Mouse (Mus musculus) CH12.LX (cell line): ENCODE data around the gene Fbxl3. TPM values are rescaled to one million over a fixed set of nuclear protein-coding genes. Genes with fewer than 3 reads are reported as not detected.

ENCODE experiments used
- DNase-seq: peaks from one replicate; pipeline ENCODE4 v3.0.0-alpha.2; 2013; ENCODE audit errors: extremely low read depth
- H3K27ac ChIP-seq: 2 replicates; pipeline ENCODE4 v1.5.1; 2012; ENCODE audit warnings: low read depth, mild to moderate bottlenecking, control low read depth, moderate library complexity; ENCODE audit not compliant: insufficient read depth
- H3K27me3 ChIP-seq: replicated peaks from 2 replicates; pipeline ENCODE3; 2012; ENCODE audit warnings: inconsistent platforms
- H3K36me3 ChIP-seq, 2 experiments: replicated peaks in 1 of 2; 2 replicates each; pipeline versions ENCODE3 to v1.6.1; 2012; ENCODE audit warnings: inconsistent platforms in 1 of 2, low read length in 1 of 2, mild to moderate bottlenecking in 1 of 2, mixed read lengths in 1 of 2, moderate library complexity in 1 of 2; ENCODE audit not compliant: control insufficient read depth in 1 of 2, insufficient read depth in 1 of 2
- H3K4me1 ChIP-seq, 2 experiments: 2 replicates each; pipeline ENCODE4 v1.6.1; 2012; ENCODE audit warnings: inconsistent platforms in 1 of 2, moderate library complexity in 1 of 2; ENCODE audit not compliant: insufficient read depth in 2 of 2, control insufficient read depth in 1 of 2
- H3K4me2 ChIP-seq: 2 replicates; pipeline ENCODE4 v1.6.1; 2012; ENCODE audit warnings: low read depth, mild to moderate bottlenecking, control low read depth; ENCODE audit not compliant: poor library complexity, insufficient read depth, severe bottlenecking
- H3K4me3 ChIP-seq, 3 experiments: fragments of 150-350 bp in 1 of 3; sonication (generic) in 1 of 3; replicated peaks in 1 of 3; 2 replicates each; pipeline versions ENCODE3 to v1.5.1; 2011 to 2012; ENCODE audit warnings: low read depth in 2 of 3, low read length in 2 of 3, mild to moderate bottlenecking in 2 of 3, moderate library complexity in 2 of 3, control low read depth in 1 of 3, improper control_type of control experiment in 1 of 3, inconsistent platforms in 1 of 3, mixed read lengths in 1 of 3; ENCODE audit not compliant: poor library complexity in 1 of 3
- H3K79me2 ChIP-seq: replicated peaks from 2 replicates; pipeline ENCODE4 v1.6.1; 2012; ENCODE audit warnings: mild to moderate bottlenecking, moderate library complexity; ENCODE audit not compliant: control insufficient read depth, poor library complexity, insufficient read depth, severe bottlenecking; ENCODE audit errors: extremely low read depth
- H3K9ac ChIP-seq: 2 replicates; pipeline ENCODE4 v1.6.1; 2012; ENCODE audit warnings: low read depth, mild to moderate bottlenecking, control low read depth, moderate library complexity; ENCODE audit not compliant: insufficient read depth
- H3K9me3 ChIP-seq: replicated peaks from 2 replicates; pipeline ENCODE3; 2012; ENCODE audit warnings: low read length, inconsistent platforms, mixed read lengths
- BHLHE40 ChIP-seq: IDR thresholded peaks from 2 replicates; pipeline ENCODE4 v1.6.1; 2011; ENCODE audit warnings: mild to moderate bottlenecking, low read depth, low read length, improper control_type of control experiment
- CHD1 ChIP-seq: IDR thresholded peaks from 2 replicates; pipeline ENCODE4 v1.6.1; 2012; ENCODE audit warnings: low read depth, low read length, improper control_type of control experiment, inconsistent platforms
- CHD2 ChIP-seq: IDR thresholded peaks from 2 replicates; pipeline ENCODE4 v1.6.1; 2011; ENCODE audit warnings: low read length, improper control_type of control experiment
- CTCF ChIP-seq, 2 experiments: IDR thresholded peaks in 1 of 2; conservative IDR thresholded peaks in 1 of 2; 2 replicates each; pipeline ENCODE4 v1.5.1; 2011 to 2012; ENCODE audit warnings: low read depth in 2 of 2, low read length in 2 of 2, improper control_type of control experiment in 1 of 2, inconsistent platforms in 1 of 2, mild to moderate bottlenecking in 1 of 2, moderate library complexity in 1 of 2
- E2F4 ChIP-seq: IDR thresholded peaks from 2 replicates; pipeline ENCODE4 v1.6.1; 2011; ENCODE audit warnings: low read depth, low read length, improper control_type of control experiment; ENCODE audit not compliant: insufficient replicate concordance
- ELF1 ChIP-seq: IDR thresholded peaks from 2 replicates; pipeline ENCODE4 v1.6.1; 2014; ENCODE audit warnings: low read depth, mild to moderate bottlenecking, inconsistent platforms, low read length, improper control_type of control experiment
- EP300 ChIP-seq: IDR thresholded peaks from 2 replicates; pipeline ENCODE4 v1.6.1; 2011; ENCODE audit warnings: low read length, improper control_type of control experiment
- GABPA ChIP-seq: IDR thresholded peaks from 2 replicates; pipeline ENCODE4 v1.6.1; 2012; ENCODE audit warnings: low read depth, low read length, improper control_type of control experiment, inconsistent platforms; ENCODE audit not compliant: insufficient replicate concordance
- HCFC1 ChIP-seq: IDR thresholded peaks from 2 replicates; pipeline ENCODE4 v1.6.1; 2012; ENCODE audit warnings: low read depth, mild to moderate bottlenecking, inconsistent platforms, low read length, improper control_type of control experiment
- IRF4 ChIP-seq: IDR thresholded peaks from 2 replicates; pipeline ENCODE4 v1.6.1; 2014; ENCODE audit warnings: low read depth, mild to moderate bottlenecking, inconsistent platforms, low read length, improper control_type of control experiment
- JUN ChIP-seq: IDR thresholded peaks from 2 replicates; pipeline ENCODE4 v1.6.1; 2011; ENCODE audit warnings: low read depth, mild to moderate bottlenecking, low read length, improper control_type of control experiment, moderate library complexity; ENCODE audit not compliant: insufficient read depth
- JUND ChIP-seq: conservative IDR thresholded peaks from 2 replicates; pipeline ENCODE4 v1.6.1; 2011; ENCODE audit warnings: low read depth, low read length, improper control_type of control experiment
- KAT2A ChIP-seq: IDR thresholded peaks from 2 replicates; pipeline ENCODE4 v1.6.1; 2012; ENCODE audit warnings: low read length, improper control_type of control experiment, inconsistent platforms; ENCODE audit not compliant: insufficient replicate concordance
- MAFK ChIP-seq: IDR thresholded peaks from 2 replicates; pipeline ENCODE4 v1.6.1; 2011; ENCODE audit warnings: low read length, improper control_type of control experiment; ENCODE audit not compliant: insufficient replicate concordance
- MAX ChIP-seq: IDR thresholded peaks from 2 replicates; pipeline ENCODE4 v1.6.1; 2011; ENCODE audit warnings: low read length, improper control_type of control experiment
- MAZ ChIP-seq: IDR thresholded peaks from 2 replicates; pipeline ENCODE4 v1.6.1; 2012; ENCODE audit warnings: low read depth, mild to moderate bottlenecking, inconsistent platforms, low read length, improper control_type of control experiment, moderate library complexity
- MEF2A ChIP-seq: IDR thresholded peaks from 2 replicates; pipeline ENCODE4 v1.6.1; 2014; ENCODE audit warnings: low read depth, mild to moderate bottlenecking, inconsistent platforms, low read length, improper control_type of control experiment, borderline replicate concordance
- NELFE ChIP-seq: IDR thresholded peaks from 2 replicates; pipeline ENCODE4 v1.6.1; 2011; ENCODE audit warnings: low read depth, low read length, improper control_type of control experiment
- NRF1 ChIP-seq: IDR thresholded peaks from 2 replicates; pipeline ENCODE4 v1.6.1; 2014; ENCODE audit warnings: low read depth, mild to moderate bottlenecking, inconsistent platforms, low read length, improper control_type of control experiment, moderate library complexity
- PAX5 ChIP-seq: IDR thresholded peaks from 2 replicates; pipeline ENCODE4 v1.6.1; 2012; ENCODE audit warnings: low read length, inconsistent platforms, mixed read lengths
- POLR2A ChIP-seq: IDR thresholded peaks from 2 replicates; pipeline ENCODE4 v1.6.1; 2011; ENCODE audit warnings: low read depth, mild to moderate bottlenecking, improper control_type of control experiment, low read length
- POLR2AphosphoS2 ChIP-seq: IDR thresholded peaks from 2 replicates; pipeline ENCODE4 v1.6.1; 2011; ENCODE audit warnings: low read depth, low read length, improper control_type of control experiment
- RAD21 ChIP-seq: IDR thresholded peaks from 2 replicates; pipeline ENCODE4 v1.6.1; 2011; ENCODE audit warnings: low read depth, mild to moderate bottlenecking, low read length, improper control_type of control experiment, moderate library complexity
- RCOR1 ChIP-seq: conservative IDR thresholded peaks from 2 replicates; pipeline ENCODE4 v1.6.1; 2012; ENCODE audit warnings: low read depth, mild to moderate bottlenecking, inconsistent platforms, low read length, improper control_type of control experiment
- SIN3A ChIP-seq: IDR thresholded peaks from 2 replicates; pipeline ENCODE4 v1.6.1; 2012; ENCODE audit warnings: low read length, improper control_type of control experiment, inconsistent platforms
- SMC3 ChIP-seq: IDR thresholded peaks from 2 replicates; pipeline ENCODE4 v1.6.1; 2011; ENCODE audit warnings: low read depth, low read length, improper control_type of control experiment
- TCF12 ChIP-seq: IDR thresholded peaks from 2 replicates; pipeline ENCODE4 v1.6.1; 2014; ENCODE audit warnings: low read depth, mild to moderate bottlenecking, inconsistent platforms, low read length, improper control_type of control experiment
- USF2 ChIP-seq: conservative IDR thresholded peaks from 2 replicates; pipeline ENCODE4 v1.6.1; 2011; ENCODE audit warnings: low read depth, low read length, improper control_type of control experiment
- ZKSCAN1 ChIP-seq: IDR thresholded peaks from 2 replicates; pipeline ENCODE4 v1.6.1; 2012; ENCODE audit warnings: low read depth, inconsistent platforms, low read length, improper control_type of control experiment, borderline replicate concordance
- ZMIZ1 ChIP-seq: IDR thresholded peaks from 2 replicates; pipeline ENCODE4 v1.6.1; 2012; ENCODE audit warnings: low read depth, mild to moderate bottlenecking, inconsistent platforms, low read length, improper control_type of control experiment
- ZNF384 ChIP-seq: IDR thresholded peaks from 2 replicates; pipeline ENCODE4 v1.6.1; 2012; ENCODE audit warnings: low read depth, low read length, improper control_type of control experiment, inconsistent platforms
- dilution Hi-C: fragments of 300-500 bp; cut with MboI; formaldehyde crosslinking; loops from 2 replicates; pipeline ENCODE4 v1.14.3; 2020; ENCODE audit warnings: low sequenced_read_pairs; ENCODE audit not compliant: extremely low pct_unique_long_range_greater_than_20kb, extremely low pct_ligation_motif_present
- in situ Hi-C: fragments of 300-500 bp; cut with MboI; formaldehyde crosslinking; loops from 3 replicates; pipeline ENCODE4 v1.14.3; 2019; ENCODE audit warnings: low sequenced_read_pairs, low pct_ligation_motif_present, low pct_unique_long_range_greater_than_20kb, mixed read lengths
- polyA plus RNA-seq: library from polyadenylated mRNA; unstranded; fragments of >175 nt; gene quantifications from 2 replicates; pipeline ENCODE4 v1.2.1, GENCODE M21; 2012; ENCODE audit warnings: low read depth; ENCODE audit not compliant: insufficient read length
- total RNA-seq, 2 experiments: library from RNA; depleted of rRNA; stranded (reverse); fragments of 300-350 nt in 1 of 2; fragments of >200 nt in 1 of 2; gene quantifications; 2 replicates each; pipeline ENCODE4 v1.2.3; 2012 to 2014

Fbxl3 gene
- total and polyA plus RNA-seq, 3 experiments, result 22.6 to 43.3 (median 37.5) TPM

- H3K9me3 ChIP-seq, result no peaks in the 10 kb centered on the region
- H3K4me1 ChIP-seq, result peaks cover 7 to 32% of the 10 kb centered on the region in 2 experiments; a peak in 3 of 4 replicates
- no peak for DNase-seq
- no peaks in the 10 kb centered on the region for H3K27me3 ChIP-seq
- H3K27ac ChIP-seq, result no peak overlapping the region
- TF ChIP-seq E2F4 (no peak), EP300 (no peak), MAX (no peak), USF2 (no peak), ZNF384 (no peak), MAZ (no peak), MAFK (no peak), POLR2A (no peak), BHLHE40 (no peak)
- no peak overlapping the region for H3K9ac ChIP-seq
- in situ Hi-C loops, result no loop called here
- peaks cover 6 to 14% of the 10 kb centered on the region in 2 experiments for H3K36me3 ChIP-seq
- H3K4me2 ChIP-seq, result no peak overlapping the region
- dilution Hi-C loops, result no loop called here
- H3K79me2 ChIP-seq, result peaks cover 19% of the 10 kb centered on the region
- no peak overlapping the region for H3K4me3 ChIP-seq
These were observed 930 bp upstream of the Fbxl3 start for GRCm38 (mm10) chr14:103100296-103100695.

- in situ Hi-C loops, result no loop called here
- peak; percentile 58 for DNase-seq
- peak overlapping the region; percentile 83 to 93 (median 92) for H3K4me3 ChIP-seq
- H3K4me1 ChIP-seq, result peaks cover 7 to 43% of the 10 kb centered on the region in 2 experiments; a peak in 3 of 4 replicates
- dilution Hi-C loops, result no loop called here
- peaks cover 34% of the 10 kb centered on the region for H3K79me2 ChIP-seq
- H3K9ac ChIP-seq, result peak overlapping the region; percentile 95
- H3K36me3 ChIP-seq, result peaks cover 11 to 29% of the 10 kb centered on the region in 2 experiments
- peak overlapping the region; percentile 98 for H3K27ac ChIP-seq
- H3K9me3 ChIP-seq, result no peaks in the 10 kb centered on the region
- H3K27me3 ChIP-seq, result no peaks in the 10 kb centered on the region
- 0 out of 2 replicates have a peak overlapping the region, but pooled peaks have one; percentile 29 for H3K4me2 ChIP-seq
- TF ChIP-seq PAX5, result no peak
- TF ChIP-seq NRF1, result 0 out of 2 replicates have a peak, but pooled peaks have one; percentile 21
- TF ChIP-seq ZNF384, result no peak
- no peak for TF ChIP-seq ZKSCAN1
- peak; percentile 58 for TF ChIP-seq NELFE
- TF ChIP-seq SMC3, result no peak
- TF ChIP-seq POLR2A, result peak; percentile 31; the same call in 1 of the 2 replicates
- no peak for TF ChIP-seq USF2
- no peak for TF ChIP-seq CHD1
- TF ChIP-seq MEF2A, result peak; percentile 48; the same call in 1 of the 2 replicates
- TF ChIP-seq SIN3A, result peak; percentile 74
- TF ChIP-seq CHD2, result no peak
- peak; percentile 85 for TF ChIP-seq BHLHE40
- no peak for TF ChIP-seq RCOR1
- no peak for TF ChIP-seq JUN
- TF ChIP-seq IRF4, result peak; percentile 37; the same call in 1 of the 2 replicates
- no peak for TF ChIP-seq E2F4
- peak; percentile 52; the same call in 1 of the 2 replicates for TF ChIP-seq ZMIZ1
- TF ChIP-seq KAT2A, result no peak
- no peak for TF ChIP-seq MAFK
- TF ChIP-seq RAD21, result no peak
- TF ChIP-seq HCFC1, result peak; percentile 14; the same call in 1 of the 2 replicates
- TF ChIP-seq JUND, result no peak
- TF ChIP-seq ELF1, result peak; percentile 81
- TF ChIP-seq TCF12, result peak; percentile 16; the same call in 1 of the 2 replicates
- TF ChIP-seq POLR2AphosphoS2, result no peak
- TF ChIP-seq CTCF (conservative IDR thresholded peaks at IDR 0.05 in 1 of 2, IDR thresholded peaks at IDR 0.05 in 1 of 2; ENCODE audit: low read depth in 2 of 2, low read length in 2 of 2), result no peak
- TF ChIP-seq GABPA, result no peak
These were observed 655 bp downstream of the Fbxl3 start for GRCm38 (mm10) chr14:103098587-103099235.
